Mouse (Mus musculus) lung, adult 18-20 months (tissue): ENCODE measurements at regions not wholly inside any gene's neighbourhood (a gene's known extent, or its start where the extent isn't known, plus 50 kb on each side); places are given as distances from the start of the nearest gene placed in this dataset.

ENCODE experiments used
- DNase-seq, 2 experiments: peaks; one replicate each; pipeline ENCODE4 v3.0.0; 2022; ENCODE audit warnings: mixed read lengths in 2 of 2

DNA sequence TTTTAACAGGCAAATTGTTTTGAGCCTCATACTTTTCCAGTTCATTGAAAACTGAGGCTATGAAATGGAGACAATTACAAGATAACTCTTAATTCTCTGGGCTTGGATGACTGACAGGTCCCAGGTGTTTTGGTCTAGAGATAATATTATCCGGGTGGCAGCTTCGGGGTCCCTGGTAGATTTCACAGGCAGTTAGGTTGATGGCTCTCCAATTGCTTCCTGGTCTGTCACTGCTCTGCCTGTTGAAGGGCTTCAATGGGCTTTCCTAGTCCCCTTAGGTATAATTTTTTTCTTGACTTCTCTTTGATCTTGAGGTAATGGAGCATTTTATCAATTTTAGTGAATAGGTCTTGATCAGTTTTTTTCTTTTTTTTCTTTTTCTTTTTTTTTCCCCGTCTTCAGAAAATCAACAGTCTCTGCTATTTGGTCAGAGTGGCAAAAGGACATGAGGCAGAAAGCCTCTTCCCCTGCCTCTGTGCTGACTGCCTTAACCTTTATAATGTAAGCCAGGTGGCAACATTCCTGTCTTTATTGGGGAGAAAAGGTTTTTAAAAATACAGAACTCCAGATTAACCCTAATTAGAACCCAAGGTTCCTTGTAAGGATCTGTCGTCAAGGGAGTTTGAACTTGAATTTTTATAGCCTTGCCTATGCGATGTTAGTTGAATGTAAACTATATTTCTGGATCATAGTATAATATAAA is 896.0 kb upstream of the Flrt2 start:
- no peak for DNase-seq

DNA sequence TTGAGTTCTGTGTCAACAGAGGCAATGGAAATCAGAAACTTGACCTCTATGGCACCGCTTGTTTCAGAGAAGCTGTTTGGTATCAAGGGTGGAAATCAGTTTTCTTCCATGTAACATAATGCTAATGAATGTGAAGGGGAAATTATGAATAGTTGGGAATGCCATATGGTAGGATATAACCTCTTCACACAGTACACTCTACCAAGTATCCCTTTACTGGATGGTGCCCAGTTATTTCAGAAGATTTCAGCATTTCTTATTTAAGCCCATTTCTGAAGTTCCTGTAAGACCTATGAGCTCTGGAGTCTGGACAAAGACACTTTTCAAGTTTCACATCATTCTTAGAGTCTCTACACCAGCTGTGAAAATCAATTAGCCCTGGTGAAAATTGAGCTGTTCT is 887.3 kb upstream of the Flrt2 start:
- DNase-seq, result no peak

GRCm38 (mm10) chr12:94831400-94831799 is 860.6 kb upstream of the Flrt2 start:
- no peak for DNase-seq

- no peak for DNase-seq
These were observed 829.3 kb upstream of the Flrt2 start for GRCm38 (mm10) chr12:94862720-94863119.

- no peak for DNase-seq
These were observed 781.2 kb upstream of the Flrt2 start for GRCm38 (mm10) chr12:94910816-94911215.

DNA sequence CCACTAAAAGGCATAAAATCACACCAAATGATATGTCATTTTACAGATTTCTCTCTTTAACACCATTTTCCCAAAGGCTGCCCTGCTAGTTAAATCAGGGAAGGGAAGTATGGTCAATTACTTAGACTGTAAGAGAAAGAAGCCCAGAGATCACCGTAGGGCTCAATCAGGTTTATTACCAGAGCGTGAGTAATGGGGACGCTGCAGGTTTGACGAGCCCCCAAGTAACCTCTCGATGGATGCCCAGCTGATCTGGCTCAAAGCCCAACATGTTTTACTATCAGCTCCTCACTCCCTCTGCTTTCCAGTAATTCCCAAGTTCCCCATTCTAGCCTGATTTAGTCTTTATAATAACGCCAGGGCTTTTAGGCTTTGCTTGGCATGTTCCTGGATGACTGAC is 749.0 kb upstream of the Flrt2 start:
- no peak for DNase-seq
